Mouse (Mus musculus) hindbrain, embryonic 15.5 days (tissue): ENCODE measurements around the gene Fgb. TPM values are rescaled to one million over a fixed set of nuclear protein-coding genes. Genes with fewer than 3 reads are reported as not detected.

Experiments used
- ATAC-seq: fragments of 200-750 bp; cut with Nextera tagmentation; 2 replicates; pipeline ENCODE4 v1.8.0; 2017; ENCODE audit warnings: low read depth, moderate number of reproducible peaks, moderate TSS enrichment; ENCODE audit not compliant: low FRiP score
- H3K27ac ChIP-seq: fragments of 300-500 bp; sonication (generic); replicated peaks from 2 replicates; pipeline ENCODE4 v1.5.1; 2015; ENCODE audit warnings: mild to moderate bottlenecking, inconsistent platforms
- H3K27me3 ChIP-seq: fragments of 300-500 bp; sonication (generic); 2 replicates; pipeline ENCODE4 v1.6.1; 2015; ENCODE audit warnings: control low read depth, inconsistent platforms
- H3K36me3 ChIP-seq: fragments of 300-500 bp; sonication (generic); 2 replicates; pipeline ENCODE4 v1.6.1; 2015; ENCODE audit warnings: control low read depth, inconsistent platforms
- H3K4me1 ChIP-seq: fragments of 300-500 bp; sonication (generic); replicated peaks from 2 replicates; pipeline ENCODE4 v1.6.1; 2015; ENCODE audit warnings: control low read depth, inconsistent platforms
- H3K4me2 ChIP-seq: fragments of 300-500 bp; sonication (generic); 2 replicates; pipeline ENCODE4 v1.6.1; 2015; ENCODE audit warnings: moderate library complexity, mild to moderate bottlenecking, inconsistent platforms
- H3K4me3 ChIP-seq: fragments of 300-500 bp; sonication (generic); 2 replicates; pipeline ENCODE4 v1.5.1; 2015; ENCODE audit warnings: mild to moderate bottlenecking, inconsistent platforms
- H3K9ac ChIP-seq: fragments of 300-500 bp; sonication (generic); 2 replicates; pipeline ENCODE4 v1.6.1; 2015; ENCODE audit warnings: inconsistent platforms
- H3K9me3 ChIP-seq: fragments of 300-500 bp; sonication (generic); 2 replicates; pipeline ENCODE4 v1.6.1; 2016; ENCODE audit warnings: control low read depth, inconsistent platforms
- WGBS: fragments of 180-500 bp; shearing (Covaris S2); methylation state at CpG from one replicate; pipeline ENCODE4 v1.1.7; 2015; 5-methylcytosine and 5-hydroxymethylcytosine counted together
- polyA plus RNA-seq: library from polyadenylated mRNA; unstranded; fragments of >200 nt; fragmentation: Nextera tagmentation; extraction: Ambion mirVana; gene quantifications from 2 replicates; pipeline ENCODE4 v1.2.1, GENCODE M21; 2015

The Fgb gene
- polyA plus RNA-seq, 1 experiment from 2014 or later: 0.19 TPM

- Histone ChIP-seq H3K4me1 (no peaks in the 10 kb centered on the region), H3K9me3 (no peaks in the 10 kb centered on the region), H3K9ac (no peak within 1 kb of the TSS), H3K27ac (no peak within 1 kb of the TSS), H3K4me3 (no peak within 1 kb of the TSS), H3K36me3 (no peaks in the 10 kb centered on the region), H3K27me3 (no peaks in the 10 kb centered on the region), H3K4me2 (no peak within 1 kb of the TSS)
- WGBS: 78% methylated on average over 9 of the region's 9 CpGs
- ATAC-seq: no peak
These were observed 24.0 kb downstream of the Fgb start, which contains the start of gene Fga for GRCm38 (mm10) chr3:83025475-83026301. Fga (plus strand) TSS chr3:83026076.

GRCm38 (mm10) chr3:83025036-83025435, 24.6 kb downstream of the Fgb start:
- Histone ChIP-seq H3K4me3 (no peak overlapping the region), H3K4me2 (no peak overlapping the region), H3K27ac (no peak overlapping the region), H3K9ac (no peak overlapping the region), H3K27me3 (no peaks in the 10 kb centered on the region), H3K4me1 (no peaks in the 10 kb centered on the region), H3K36me3 (no peaks in the 10 kb centered on the region), H3K9me3 (no peaks in the 10 kb centered on the region)
- 63% methylated on average over 6 of the region's 6 CpGs for WGBS
- ATAC-seq: no peak

- WGBS: 87% methylated on average over 5 of the region's 5 CpGs
- no peak for ATAC-seq
- no peaks in the 10 kb centered on the region for H3K9me3 ChIP-seq
These were observed 28.5 kb downstream of the Fgb start for GRCm38 (mm10) chr3:83021176-83021575.

GRCm38 (mm10) chr3:83020387-83020786, 29.3 kb downstream of the Fgb start:
- H3K4me2 ChIP-seq: no peak overlapping the region
- ATAC-seq: no peak
- no peaks in the 10 kb centered on the region for H3K9me3 ChIP-seq
- no peak overlapping the region for H3K9ac ChIP-seq
- no peaks in the 10 kb centered on the region for H3K27me3 ChIP-seq
- H3K36me3 ChIP-seq: no peaks in the 10 kb centered on the region
- H3K4me1 ChIP-seq: no peaks in the 10 kb centered on the region
- 89% methylated on average over 2 of the region's 2 CpGs for WGBS
- no peak overlapping the region for H3K4me3 ChIP-seq
- no peak overlapping the region for H3K27ac ChIP-seq

More at GRCm38 (mm10) chr3:83021176-83021575, 28.5 kb downstream of the Fgb start:
- Histone ChIP-seq H3K4me1 (no peaks in the 10 kb centered on the region), H3K27me3 (no peaks in the 10 kb centered on the region), H3K36me3 (no peaks in the 10 kb centered on the region), H3K4me3 (no peak overlapping the region), H3K27ac (no peak overlapping the region), H3K4me2 (no peak overlapping the region), H3K9ac (no peak overlapping the region)

GRCm38 (mm10) chr3:83016236-83016635, 33.4 kb downstream of the Fgb start:
- Histone ChIP-seq H3K4me1 (no peaks in the 10 kb centered on the region), H3K4me2 (no peak overlapping the region), H3K27me3 (no peaks in the 10 kb centered on the region), H3K9ac (no peak overlapping the region), H3K27ac (no peak overlapping the region), H3K9me3 (no peaks in the 10 kb centered on the region), H3K4me3 (no peak overlapping the region), H3K36me3 (no peaks in the 10 kb centered on the region)
- ATAC-seq: no peak
- 77% methylated on average over 1 of the region's 1 CpGs for WGBS

- no peaks in the 10 kb centered on the region for H3K4me1 ChIP-seq
- no peaks in the 10 kb centered on the region for H3K36me3 ChIP-seq
- H3K27ac ChIP-seq: no peak overlapping the region
- H3K4me2 ChIP-seq: no peak overlapping the region
- WGBS: 89% methylated on average over 10 of the region's 10 CpGs
- H3K27me3 ChIP-seq: no peaks in the 10 kb centered on the region
- no peak for ATAC-seq
- H3K4me3 ChIP-seq: no peak overlapping the region
- H3K9me3 ChIP-seq: no peaks in the 10 kb centered on the region
- no peak overlapping the region for H3K9ac ChIP-seq
These were observed 35.7 kb downstream of the Fgb start for GRCm38 (mm10) chr3:83013951-83014350.

- Histone ChIP-seq H3K36me3 (no peaks in the 10 kb centered on the region), H3K4me3 (no peak overlapping the region), H3K27me3 (no peaks in the 10 kb centered on the region), H3K9ac (no peak overlapping the region), H3K27ac (no peak overlapping the region), H3K4me2 (no peak overlapping the region), H3K9me3 (no peaks in the 10 kb centered on the region), H3K4me1 (no peaks in the 10 kb centered on the region)
- no peak for ATAC-seq
- 95% methylated on average over 19 of the region's 19 CpGs for WGBS
These were observed 37.0 kb downstream of the Fgb start for GRCm38 (mm10) chr3:83012636-83013035.

- H3K27ac ChIP-seq: no peak overlapping the region
- no peak overlapping the region for H3K9ac ChIP-seq
- no peak overlapping the region for H3K4me3 ChIP-seq
- peak; percentile 63 for ATAC-seq
- H3K4me2 ChIP-seq: no peak overlapping the region
- H3K27me3 ChIP-seq: no peaks in the 10 kb centered on the region
- H3K36me3 ChIP-seq: no peaks in the 10 kb centered on the region
- no peaks in the 10 kb centered on the region for H3K4me1 ChIP-seq
- WGBS: 52% methylated on average over 4 of the region's 4 CpGs
- H3K9me3 ChIP-seq: no peaks in the 10 kb centered on the region
These were observed 38.1 kb downstream of the Fgb start for GRCm38 (mm10) chr3:83011565-83011964.

- no peaks in the 10 kb centered on the region for H3K36me3 ChIP-seq
- no peaks in the 10 kb centered on the region for H3K4me1 ChIP-seq
- no peaks in the 10 kb centered on the region for H3K27me3 ChIP-seq
- H3K9me3 ChIP-seq: no peaks in the 10 kb centered on the region
- no peak overlapping the region for H3K4me2 ChIP-seq
- ATAC-seq: no peak
- H3K9ac ChIP-seq: no peak overlapping the region
- 96% methylated on average over 4 of the region's 4 CpGs for WGBS
- no peak overlapping the region for H3K27ac ChIP-seq
- no peak overlapping the region for H3K4me3 ChIP-seq
These were observed 38.5 kb downstream of the Fgb start for GRCm38 (mm10) chr3:83011136-83011535.

GRCm38 (mm10) chr3:83010291-83010690, 39.4 kb downstream of the Fgb start:
- no peaks in the 10 kb centered on the region for H3K9me3 ChIP-seq
- no peaks in the 10 kb centered on the region for H3K4me1 ChIP-seq
- H3K4me2 ChIP-seq: no peak overlapping the region
- no peak overlapping the region for H3K4me3 ChIP-seq
- 84% methylated on average over 11 of the region's 11 CpGs for WGBS
- ATAC-seq: no peak
- no peaks in the 10 kb centered on the region for H3K27me3 ChIP-seq
- no peak overlapping the region for H3K9ac ChIP-seq
- H3K36me3 ChIP-seq: no peaks in the 10 kb centered on the region
- no peak overlapping the region for H3K27ac ChIP-seq

- no peaks in the 10 kb centered on the region for H3K36me3 ChIP-seq
- H3K27ac ChIP-seq: no peak within 1 kb of the TSS
- WGBS: 62% methylated on average over 7 of the region's 7 CpGs
- H3K27me3 ChIP-seq: no peaks in the 10 kb centered on the region
- no peak for ATAC-seq
- no peak within 1 kb of the TSS for H3K4me3 ChIP-seq
- no peaks in the 10 kb centered on the region for H3K9me3 ChIP-seq
- H3K9ac ChIP-seq: no peak within 1 kb of the TSS
- H3K4me1 ChIP-seq: no peaks in the 10 kb centered on the region
- no peak within 1 kb of the TSS for H3K4me2 ChIP-seq
These were observed 42.1 kb downstream of the Fgb start, which contains the start of gene Fgg for GRCm38 (mm10) chr3:83007557-83007956. Fgg (plus strand) TSS chr3:83007724.

- Histone ChIP-seq H3K4me2 (no peak overlapping the region), H3K4me1 (no peaks in the 10 kb centered on the region), H3K9me3 (no peaks in the 10 kb centered on the region), H3K27ac (no peak overlapping the region), H3K36me3 (no peaks in the 10 kb centered on the region), H3K9ac (no peak overlapping the region), H3K4me3 (no peak overlapping the region), H3K27me3 (no peaks in the 10 kb centered on the region)
- WGBS: 94% methylated on average over 7 of the region's 7 CpGs
- no peak for ATAC-seq
These were observed 44.9 kb downstream of the Fgb start for GRCm38 (mm10) chr3:83004801-83005200.

- 97% methylated on average over 8 of the region's 8 CpGs for WGBS
- no peak overlapping the region for H3K27ac ChIP-seq
- no peaks in the 10 kb centered on the region for H3K4me1 ChIP-seq
- H3K9ac ChIP-seq: no peak overlapping the region
- H3K27me3 ChIP-seq: no peaks in the 10 kb centered on the region
- H3K4me3 ChIP-seq: no peak overlapping the region
- no peak for ATAC-seq
- H3K4me2 ChIP-seq: no peak overlapping the region
- no peaks in the 10 kb centered on the region for H3K36me3 ChIP-seq
- H3K9me3 ChIP-seq: no peaks in the 10 kb centered on the region
These were observed 46.6 kb downstream of the Fgb start for GRCm38 (mm10) chr3:83003068-83003467.
